Mouse (Mus musculus) heart, embryonic 13.5 days (tissue): ENCODE results near the gene Rab15. TPM values are rescaled to one million over a fixed set of nuclear protein-coding genes. Genes with fewer than 3 reads are reported as not detected.

Experiments used
- ATAC-seq: fragments of 200-750 bp; cut with Nextera tagmentation; 2 replicates; pipeline ENCODE4 v1.8.0; 2017; ENCODE audit warnings: moderate TSS enrichment; ENCODE audit not compliant: insufficient number of reproducible peaks, low FRiP score, low TSS enrichment; ENCODE audit errors: extremely low read depth
- H3K27ac ChIP-seq: fragments of 300-500 bp; sonication (generic); replicated peaks from 2 replicates; pipeline ENCODE4 v1.5.1; 2015; ENCODE audit warnings: moderate library complexity, mild to moderate bottlenecking, inconsistent platforms
- H3K27me3 ChIP-seq: fragments of 300-500 bp; sonication (generic); replicated peaks from 2 replicates; pipeline ENCODE4 v1.6.1; 2015; ENCODE audit warnings: mild to moderate bottlenecking, inconsistent platforms
- H3K36me3 ChIP-seq: fragments of 300-500 bp; sonication (generic); 2 replicates; pipeline ENCODE4 v1.6.1; 2015; ENCODE audit warnings: mild to moderate bottlenecking, inconsistent platforms
- H3K4me1 ChIP-seq: fragments of 300-500 bp; sonication (generic); 2 replicates; pipeline ENCODE4 v1.6.1; 2015; ENCODE audit warnings: inconsistent platforms
- H3K4me2 ChIP-seq: fragments of 300-500 bp; sonication (generic); 2 replicates; pipeline ENCODE4 v1.6.1; 2015; ENCODE audit warnings: inconsistent platforms, mild to moderate bottlenecking, moderate library complexity
- H3K4me3 ChIP-seq: fragments of 300-500 bp; sonication (generic); 2 replicates; pipeline ENCODE4 v1.5.1; 2015; ENCODE audit warnings: moderate library complexity, mild to moderate bottlenecking, inconsistent platforms
- H3K9ac ChIP-seq: fragments of 300-500 bp; sonication (generic); 2 replicates; pipeline ENCODE4 v1.6.1; 2015; ENCODE audit warnings: inconsistent platforms, mild to moderate bottlenecking, moderate library complexity
- H3K9me3 ChIP-seq: fragments of 300-500 bp; sonication (generic); 2 replicates; pipeline ENCODE4 v1.6.1; 2016; ENCODE audit warnings: inconsistent platforms
- WGBS: fragments of 180-500 bp; shearing (Covaris S2); methylation state at CpG from one replicate; pipeline ENCODE4 v1.1.7; 2015; ENCODE audit warnings: mixed read lengths; 5-methylcytosine and 5-hydroxymethylcytosine counted together
- polyA plus RNA-seq: library from polyadenylated mRNA; unstranded; fragments of >200 nt; fragmentation: Nextera tagmentation; extraction: Ambion mirVana; gene quantifications from 2 replicates; pipeline ENCODE4 v1.2.1, GENCODE M21; 2015

The Rab15 gene
- polyA plus RNA-seq, 1 experiment from 2014 or later, result 4.1 TPM

GRCm38 (mm10) chr12:76775132-76775531, 47.6 kb downstream of the Rab15 start:
- H3K36me3 ChIP-seq, result peaks cover 25% of the 10 kb centered on the region
- ATAC-seq, result no peak
- H3K9ac ChIP-seq, result no peak overlapping the region
- no peaks in the 10 kb centered on the region for H3K27me3 ChIP-seq
- WGBS, result 42% methylated on average over 4 of the region's 4 CpGs
- no peak overlapping the region for H3K4me2 ChIP-seq
- H3K9me3 ChIP-seq, result no peaks in the 10 kb centered on the region
- H3K4me3 ChIP-seq, result no peak overlapping the region
- peaks cover 9% of the 10 kb centered on the region for H3K4me1 ChIP-seq
- H3K27ac ChIP-seq, result peak overlapping the region; percentile 43; the same call in 1 of the 2 replicates

- no peak overlapping the region for H3K4me2 ChIP-seq
- peaks cover 20% of the 10 kb centered on the region for H3K36me3 ChIP-seq
- peaks cover 9% of the 10 kb centered on the region for H3K4me1 ChIP-seq
- H3K27me3 ChIP-seq, result no peaks in the 10 kb centered on the region
- no peak for ATAC-seq
- H3K9me3 ChIP-seq, result no peaks in the 10 kb centered on the region
- peak overlapping the region; percentile 43; the same call in 1 of the 2 replicates for H3K27ac ChIP-seq
- H3K4me3 ChIP-seq, result no peak overlapping the region
- WGBS, result 65% methylated on average over 3 of the region's 3 CpGs
- no peak overlapping the region for H3K9ac ChIP-seq
Observed at GRCm38 (mm10) chr12:76774652-76775051, 48.1 kb downstream of the Rab15 start.

- Histone ChIP-seq H3K4me2 (no peak overlapping the region), H3K27ac (no peak overlapping the region), H3K4me1 (peaks cover 10% of the 10 kb centered on the region), H3K9me3 (no peaks in the 10 kb centered on the region), H3K36me3 (peaks cover 6% of the 10 kb centered on the region), H3K9ac (no peak overlapping the region), H3K4me3 (no peak overlapping the region), H3K27me3 (no peaks in the 10 kb centered on the region)
- no peak for ATAC-seq
- 85% methylated on average over 5 of the region's 5 CpGs for WGBS
Observed at GRCm38 (mm10) chr12:76771540-76771939, 51.2 kb downstream of the Rab15 start.

- Histone ChIP-seq H3K9ac (no peak overlapping the region), H3K36me3 (peaks cover 3% of the 10 kb centered on the region), H3K4me1 (peaks cover 16% of the 10 kb centered on the region), H3K27me3 (no peaks in the 10 kb centered on the region), H3K4me3 (no peak overlapping the region), H3K27ac (no peak overlapping the region), H3K4me2 (no peak overlapping the region), H3K9me3 (no peaks in the 10 kb centered on the region)
- WGBS, result 86% methylated on average over 5 of the region's 5 CpGs
- ATAC-seq, result no peak
Observed at GRCm38 (mm10) chr12:76770841-76771500, 51.7 kb downstream of the Rab15 start.

GRCm38 (mm10) chr12:76765901-76766630, 56.6 kb downstream of the Rab15 start:
- no peaks in the 10 kb centered on the region for H3K9me3 ChIP-seq
- H3K9ac ChIP-seq, result peak overlapping the region; percentile 90
- H3K27ac ChIP-seq, result peak overlapping the region; percentile 85
- no peaks in the 10 kb centered on the region for H3K36me3 ChIP-seq
- ATAC-seq, result no peak
- H3K4me1 ChIP-seq, result peaks cover 13% of the 10 kb centered on the region
- H3K27me3 ChIP-seq, result no peaks in the 10 kb centered on the region
- peak overlapping the region; percentile 77 for H3K4me3 ChIP-seq
- WGBS, result 23% methylated on average over 20 of the region's 20 CpGs
- peak overlapping the region; percentile 75 for H3K4me2 ChIP-seq

- peaks cover 13% of the 10 kb centered on the region for H3K4me1 ChIP-seq
- under 1% methylated on average over 31 of the region's 31 CpGs for WGBS
- ATAC-seq, result peak; percentile 90
Observed at GRCm38 (mm10) chr12:76765354-76765851, 57.3 kb downstream of the Rab15 start, which contains the start of the genes Churc1 and Fntb. TSS of gene Churc1 (plus strand) at chr12:76765538. TSS of gene Fntb (plus strand) at chr12:76765589.

GRCm38 (mm10) chr12:76752652-76753318, 69.9 kb downstream of the Rab15 start:
- Histone ChIP-seq H3K36me3 (no peaks in the 10 kb centered on the region), H3K27me3 (peaks cover 6% of the 10 kb centered on the region; the same call in 1 of the 2 replicates), H3K27ac (no peak overlapping the region), H3K4me3 (no peak overlapping the region), H3K9me3 (no peaks in the 10 kb centered on the region), H3K9ac (no peak overlapping the region), H3K4me2 (no peak overlapping the region), H3K4me1 (no peaks in the 10 kb centered on the region)
- no peak for ATAC-seq
- 46% methylated on average over 12 of the region's 14 CpGs for WGBS

More at GRCm38 (mm10) chr12:76765354-76765851, 57.3 kb downstream of the Rab15 start, which contains the start of the genes Churc1 and Fntb:
- H3K9me3 ChIP-seq, result no peaks in the 10 kb centered on the region
- peak within 1 kb of the TSS; percentile 77 for H3K4me3 ChIP-seq
- peak within 1 kb of the TSS; percentile 75 for H3K4me2 ChIP-seq
- peak within 1 kb of the TSS; percentile 85 for H3K27ac ChIP-seq
- no peaks in the 10 kb centered on the region for H3K36me3 ChIP-seq
- peak within 1 kb of the TSS; percentile 90 for H3K9ac ChIP-seq
- H3K27me3 ChIP-seq, result no peaks in the 10 kb centered on the region

GRCm38 (mm10) chr12:76750866-76751459, 71.7 kb downstream of the Rab15 start:
- Histone ChIP-seq H3K4me3 (no peak overlapping the region), H3K27ac (no peak overlapping the region), H3K4me1 (no peaks in the 10 kb centered on the region), H3K27me3 (peaks cover 6% of the 10 kb centered on the region; the same call in 1 of the 2 replicates), H3K9me3 (no peaks in the 10 kb centered on the region), H3K4me2 (no peak overlapping the region), H3K36me3 (no peaks in the 10 kb centered on the region), H3K9ac (no peak overlapping the region)
- ATAC-seq, result no peak
- WGBS, result 68% methylated on average over 16 of the region's 16 CpGs

Other genes starting within 250 kb of the Rab15 start
- 5.1 and 5.2 TPM in 2 replicates for gene Sptb, start 112.4 kb downstream of the Rab15 start, polyA plus RNA-seq
- 155 and 187 TPM in 2 replicates for gene Churc1, start 57.4 kb downstream of the Rab15 start, polyA plus RNA-seq
- 25.9 and 26.5 TPM in 2 replicates for gene Fntb, start 57.3 kb downstream of the Rab15 start, polyA plus RNA-seq
- 0.72 and 1.7 TPM in 2 replicates for gene Gpx2, start 27.4 kb downstream of the Rab15 start, polyA plus RNA-seq
- 6.5 and 7.4 TPM in 2 replicates for gene Max, start 139.3 kb upstream of the Rab15 start, polyA plus RNA-seq